ENCODE assay signal across 8 mouse cellular contexts in genomic region chr8:83748708-83749107, GRCm38 (mm10). TPM values are rescaled to one million over a fixed set of nuclear protein-coding genes. Genes with fewer than 3 reads are reported as not detected.
DNase-seq lines count a peak whose midpoint lies in the region; ATAC-seq and TF ChIP-seq lines count a peak whose summit lies in the region.

No protein-coding gene starts in this region.

- TF ChIP-seq CTCF in brain, embryonic 14.5 days (IDR thresholded peaks at IDR 0.05; ENCODE audit: borderline replicate concordance, extremely low read depth, insufficient read depth, insufficient read length): no peak

- H3K4me3 ChIP-seq in lung, embryonic 15.5 days: no peak overlapping the region

- peaks cover 20% of the 10 kb centered on the region for H3K4me1 ChIP-seq in lung, embryonic 15.5 days

- peak; percentile 24 for DNase-seq in adrenal gland, adult 2 months
- DNase-seq in adrenal gland, adult 18-20 months (ENCODE audit: low spot score in 2 of 2): no peak
- peak; percentile 34 for DNase-seq in brain, embryonic 14.5 days (ENCODE audit: low read depth)
- DNase-seq in heart, postnatal 25 days (ENCODE audit: low spot score): peak; percentile 51
- DNase-seq in spleen, postnatal 14 days (ENCODE audit: low spot score in 2 of 2): peak; percentile 46 to 67
- DNase-seq in cerebellum, adult 9-10 months: no peak
- no peak for DNase-seq in MN1 (ENCODE audit: low spot score)

- H3K36me3 ChIP-seq in lung, embryonic 15.5 days: no peaks in the 10 kb centered on the region

- H3K27me3 ChIP-seq in lung, embryonic 15.5 days: 0 out of 2 replicates have a peak, but pooled peaks cover 15% of the 10 kb centered on the region

- WGBS in lung, embryonic 15.5 days: 40% methylated on average over 3 of the region's 3 CpGs

- no peak for TF ChIP-seq POLR2A in brain, embryonic 14.5 days (IDR thresholded peaks at IDR 0.05; ENCODE audit: borderline replicate concordance, extremely low read depth, insufficient read depth, insufficient read length, poor library complexity, severe bottlenecking)

- no peaks in the 10 kb centered on the region for H3K9me3 ChIP-seq in lung, embryonic 15.5 days

- peak overlapping the region; percentile 82 for H3K27ac ChIP-seq in lung, embryonic 15.5 days

- H3K9ac ChIP-seq in lung, embryonic 15.5 days: no peak overlapping the region

- peak; percentile 63 for ATAC-seq in lung, embryonic 15.5 days (ENCODE audit: borderline replicate concordance, extremely low read depth, low FRiP score, low TSS enrichment)

- intact Hi-C loops in heart, postnatal 25 days (cut with DNase I): no loop called here

- H3K4me2 ChIP-seq in lung, embryonic 15.5 days: peak overlapping the region; percentile 62

RNA-seq across cellular contexts. Expression of gene Adgre5, which starts 7.6 kb away (rescaled TPM):
- total RNA-seq in adrenal gland, adult 2 months (2021): 10 to 100 TPM; 31.5 to 40.7 TPM
- polyA plus RNA-seq in adrenal gland, adult 2 months (2012; rRNA removed): 34.5 and 35.2 TPM in 2 replicates
- 10 to 100 TPM; 23.4 to 35.3 TPM for total RNA-seq in adrenal gland, adult 18-20 months (2021)
- polyA plus RNA-seq in brain, embryonic 14.5 days (2012; rRNA removed): 16.0 and 21.3 TPM in 2 replicates
- total RNA-seq in heart, postnatal 25 days (2021): 10 to 100 TPM; 39.4 to 56.9 TPM
- polyA plus RNA-seq in lung, embryonic 15.5 days (2015; fragmentation: Nextera tagmentation; extraction: Ambion mirVana): 56.7 and 64.0 TPM in 2 replicates

RNA-seq across cellular contexts. Expression of gene Ddx39, which starts 33.7 kb away (rescaled TPM):
- 10 to 100 TPM; 15.3 to 20.9 TPM for total RNA-seq in adrenal gland, adult 2 months (2021)
- 13.4 and 14.1 TPM in 2 replicates for polyA plus RNA-seq in adrenal gland, adult 2 months (2012; rRNA removed)
- 10 to 100 TPM; 17.5 to 20.5 TPM for total RNA-seq in adrenal gland, adult 18-20 months (2021)
- 74.5 and 98.3 TPM in 2 replicates for polyA plus RNA-seq in brain, embryonic 14.5 days (2012; rRNA removed)
- total RNA-seq in heart, postnatal 25 days (2021): 10 to 100 TPM; 20.0 to 21.6 TPM
- 186 and 187 TPM in 2 replicates for polyA plus RNA-seq in lung, embryonic 15.5 days (2015; fragmentation: Nextera tagmentation; extraction: Ambion mirVana)

RNA-seq across cellular contexts. Expression of gene Pkn1, which starts 49.7 kb away (rescaled TPM):
- 100 to 1,000 TPM; 110 to 115 TPM for total RNA-seq in adrenal gland, adult 2 months (2021)
- 138 and 164 TPM in 2 replicates for polyA plus RNA-seq in adrenal gland, adult 2 months (2012; rRNA removed)
- 100 to 1,000 TPM; 124 to 126 TPM for total RNA-seq in adrenal gland, adult 18-20 months (2021)
- polyA plus RNA-seq in brain, embryonic 14.5 days (2012; rRNA removed): 65.5 and 74.6 TPM in 2 replicates
- 10 to 100 TPM; 58.6 to 58.8 TPM for total RNA-seq in heart, postnatal 25 days (2021)
- polyA plus RNA-seq in lung, embryonic 15.5 days (2015; fragmentation: Nextera tagmentation; extraction: Ambion mirVana): 35.4 and 38.0 TPM in 2 replicates

Comparison
In these comparisons a context has a peak if more than half of its experiments do, and no peak if none do; other contexts are left out.
1. DNase-seq: peak in adrenal gland, adult 2 months (single experiment), brain, embryonic 14.5 days (single experiment), heart, postnatal 25 days (single experiment) and spleen, postnatal 14 days (2 of 2); none in adrenal gland, adult 18-20 months (0 of 2), cerebellum, adult 9-10 months (single experiment) and MN1 (single experiment).